Mouse (Mus musculus) left cerebral cortex, postnatal 14 days (tissue): ENCODE measurements around the gene Cblb. TPM values are rescaled to one million over a fixed set of nuclear protein-coding genes. Genes with fewer than 3 reads are reported as not detected.

Experiments
- DNase-seq, 2 experiments: peaks; one replicate each; pipeline ENCODE4 v3.0.0; 2021 to 2022; ENCODE audit warnings: low spot score in 2 of 2, mixed read lengths in 1 of 2
- intact Hi-C: fragments of 180-260 bp; cut with DNase I; formaldehyde crosslinking; loops from one replicate; pipeline ENCODE4 v1.15.1; 2025
- total RNA-seq, 2 experiments: library from RNA; stranded (reverse); gene quantifications; 2 replicates each; pipeline ENCODE4 v1.2.3; 2021

The Cblb gene
- total RNA-seq, 2 experiments from 2014 or later: 20.2 TPM

DNA sequence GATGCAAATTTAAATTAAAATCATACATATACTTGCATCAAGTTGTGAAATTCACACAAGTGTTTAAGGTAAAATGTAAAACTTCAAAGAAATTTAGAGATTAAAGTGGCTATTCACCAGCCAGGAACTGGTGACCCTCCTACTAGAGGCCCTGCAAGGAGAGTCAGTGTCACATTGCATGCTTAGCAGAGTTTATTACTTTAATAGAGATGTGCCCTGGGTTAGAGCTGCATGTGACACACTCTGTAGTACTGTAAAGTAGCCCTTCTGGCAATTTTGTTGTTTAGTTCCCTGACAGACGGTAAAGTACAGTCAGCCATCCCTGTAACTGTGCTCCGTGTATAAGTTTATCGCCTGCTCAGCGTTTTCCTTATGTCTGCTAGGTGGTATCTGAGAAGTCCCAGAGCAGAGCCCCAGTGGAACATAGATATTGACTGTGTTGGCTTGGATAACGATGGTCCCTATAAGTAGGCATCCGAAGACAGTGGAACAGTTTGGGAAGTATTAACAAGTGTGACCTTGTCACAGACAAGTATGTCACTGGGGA is 129.0 kb downstream of the Cblb start:
- intact Hi-C loops: no loop called here
- no peak for DNase-seq

DNA sequence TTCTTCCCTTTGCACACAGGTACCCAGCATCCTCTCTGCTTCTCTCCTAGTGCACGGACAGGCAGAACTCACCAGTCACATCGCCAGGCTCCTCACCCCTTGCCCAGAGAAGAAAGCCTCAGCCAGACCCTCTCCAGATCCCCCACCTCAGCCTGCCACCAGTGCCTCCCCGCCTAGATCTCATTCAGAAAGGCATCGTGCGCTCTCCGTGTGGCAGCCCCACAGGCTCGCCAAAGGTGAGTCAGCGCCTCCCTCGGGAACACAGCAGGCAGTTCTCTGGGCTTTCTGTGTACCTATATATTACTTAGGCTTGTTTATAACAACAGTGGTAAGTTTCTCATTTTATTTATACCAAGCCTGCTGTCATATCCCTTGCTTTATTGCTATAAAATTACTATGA is 133.2 kb downstream of the Cblb start:
- intact Hi-C loops: no loop called here
- DNase-seq: no peak

DNA sequence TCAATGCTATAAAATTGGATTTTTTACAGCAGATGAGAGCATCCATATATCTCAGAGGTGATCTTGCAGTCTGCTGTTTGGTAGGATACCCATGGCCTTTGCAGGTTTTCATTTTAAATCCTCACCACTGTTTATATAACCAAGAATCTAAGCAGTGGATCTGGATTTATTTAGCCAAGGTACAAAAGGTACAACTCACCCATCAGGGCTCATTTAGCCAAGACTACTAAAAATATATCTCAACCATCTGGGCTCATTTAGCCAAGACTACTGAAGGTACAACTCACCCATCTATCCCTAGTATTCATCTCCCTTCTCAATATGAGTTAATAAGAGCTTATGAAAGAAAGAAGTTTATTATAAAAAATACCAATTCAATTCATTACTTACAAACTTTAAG is 142.2 kb downstream of the Cblb start:
- no peak for DNase-seq
- intact Hi-C loops: no loop called here

DNA sequence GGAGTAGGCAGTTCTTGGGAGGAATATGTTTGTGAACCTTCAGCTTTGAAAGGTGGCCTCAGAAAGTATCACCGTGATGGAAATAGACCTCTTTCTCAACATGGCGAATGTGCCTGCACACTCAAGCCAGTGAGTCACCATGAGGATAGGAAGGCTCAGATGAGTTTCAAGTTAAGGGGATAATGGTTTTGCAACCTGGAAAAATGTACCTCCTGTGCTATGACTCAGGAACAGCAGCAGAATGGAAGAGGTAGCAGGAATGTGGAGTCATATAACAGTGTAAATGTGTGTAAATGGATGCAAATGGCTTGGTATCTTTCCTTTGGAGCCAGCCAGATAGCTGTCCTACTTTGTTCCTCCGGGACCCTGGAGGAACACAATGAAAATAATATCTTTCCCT is 148.8 kb downstream of the Cblb start:
- intact Hi-C loops: loop anchor here (5.0 kb wide), 1 partner anchor 863 kb away; no protein-coding TSS in a partner anchor
- DNase-seq: no peak

DNA sequence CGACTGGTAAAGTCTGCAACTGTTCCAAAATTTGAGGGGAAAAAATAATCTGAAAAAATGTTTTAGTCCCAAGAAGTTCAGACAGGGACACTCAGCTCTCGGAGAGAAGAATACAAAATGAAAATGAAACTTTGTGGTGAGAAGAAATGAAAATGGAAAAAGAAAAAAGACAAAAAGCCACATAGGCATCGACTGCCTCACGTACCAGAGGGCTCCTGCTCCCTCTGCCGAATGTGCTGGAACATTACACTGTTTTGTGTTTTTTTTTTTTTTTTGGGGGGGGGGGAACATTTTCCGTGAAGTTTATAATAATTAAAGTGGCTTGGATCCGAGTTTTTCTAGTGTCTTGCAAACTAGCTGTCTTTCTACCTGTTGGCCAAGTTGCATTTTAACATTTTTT is 151.0 kb downstream of the Cblb start:
- DNase-seq: no peak
- intact Hi-C loops: loop anchor here (5.0 kb wide), 1 partner anchor 865 kb away; no protein-coding TSS in a partner anchor

DNA sequence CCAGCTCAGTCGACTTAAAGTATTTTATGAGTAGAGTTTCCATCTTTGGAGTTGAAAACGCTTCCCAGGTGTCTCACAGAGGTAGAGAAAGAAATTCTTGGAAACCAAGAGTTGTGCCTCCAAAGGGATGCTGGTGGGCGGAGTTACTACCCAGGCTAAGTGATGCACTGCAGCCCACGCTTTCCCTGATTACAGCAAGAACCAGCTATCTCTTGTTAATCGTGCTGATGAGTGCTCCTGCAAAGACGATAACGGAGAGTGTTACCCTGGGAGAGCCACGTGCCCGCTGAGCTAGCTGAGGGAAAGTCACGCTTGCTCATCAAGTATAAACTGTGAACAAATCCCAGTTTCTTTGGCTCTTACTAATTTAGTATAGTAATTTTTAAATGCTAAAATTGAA is 153.3 kb downstream of the Cblb start:
- peak; percentile 14 to 15 for DNase-seq
- intact Hi-C loops: loop anchor here (5.0 kb wide), 1 partner anchor 867 kb away; no protein-coding TSS in a partner anchor

DNA sequence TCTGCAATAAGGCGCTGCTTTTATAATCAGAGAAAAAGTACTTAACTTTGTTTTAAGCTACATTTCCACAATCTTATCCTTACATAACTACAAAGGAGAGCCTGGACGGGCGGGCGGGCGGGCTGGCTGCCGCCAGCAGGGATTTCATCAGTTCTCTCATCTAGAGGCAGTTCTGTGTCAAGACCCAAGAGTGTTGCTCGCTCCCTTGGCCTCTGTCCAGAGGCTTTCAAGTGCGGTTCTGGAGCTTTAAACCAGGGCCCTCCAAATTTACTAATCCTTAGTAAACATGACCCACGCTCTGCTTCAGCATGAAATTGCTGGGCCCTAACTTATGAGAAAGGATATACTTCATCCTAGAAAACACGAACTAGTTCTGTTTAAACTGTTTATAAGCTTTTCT is 155.7 kb downstream of the Cblb start:
- intact Hi-C loops: no loop called here

DNA sequence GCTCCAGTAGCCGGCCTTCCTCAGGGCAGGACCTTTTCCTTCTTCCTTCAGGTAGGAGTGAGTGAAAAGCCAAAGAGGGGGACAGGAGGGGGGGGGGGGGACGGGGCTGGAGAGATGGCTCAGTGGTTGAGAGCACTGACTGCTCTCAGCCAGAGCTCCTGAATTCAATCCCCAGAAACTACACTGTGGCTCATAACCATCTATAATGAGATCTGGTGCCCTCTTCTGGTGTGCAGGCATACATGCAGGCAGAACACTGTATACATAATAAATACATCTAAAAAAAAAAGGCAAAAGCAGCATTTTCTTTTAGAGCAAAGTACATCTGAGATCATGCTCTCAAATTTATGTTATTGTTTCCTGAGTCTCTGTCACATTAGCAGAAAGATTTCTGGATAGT is 158.1 kb downstream of the Cblb start:
- intact Hi-C loops: no loop called here
- no peak for DNase-seq

More for the DNA sequence above, 155.7 kb downstream of the Cblb start:
- no peak for DNase-seq

DNA sequence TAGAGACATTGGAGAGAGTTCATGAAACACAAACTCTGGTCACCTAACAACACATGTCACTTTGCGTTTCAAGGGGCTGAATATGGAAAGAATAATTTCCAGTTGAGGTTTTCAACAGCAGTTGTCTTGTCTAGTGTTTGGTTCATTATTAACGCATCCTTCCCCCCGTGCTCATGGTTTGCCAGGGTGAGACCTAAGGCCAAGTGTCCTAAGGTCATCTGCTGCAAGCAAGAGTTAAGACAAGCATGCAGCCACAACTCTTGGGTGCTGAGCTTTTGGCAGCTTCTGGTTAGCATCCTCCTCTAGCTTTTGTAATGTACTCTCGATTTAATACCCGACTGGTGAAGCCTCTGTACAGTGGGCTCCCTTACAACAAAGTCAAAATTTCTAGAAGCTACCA is 159.7 kb downstream of the Cblb start:
- intact Hi-C loops: no loop called here
- DNase-seq: no peak

DNA sequence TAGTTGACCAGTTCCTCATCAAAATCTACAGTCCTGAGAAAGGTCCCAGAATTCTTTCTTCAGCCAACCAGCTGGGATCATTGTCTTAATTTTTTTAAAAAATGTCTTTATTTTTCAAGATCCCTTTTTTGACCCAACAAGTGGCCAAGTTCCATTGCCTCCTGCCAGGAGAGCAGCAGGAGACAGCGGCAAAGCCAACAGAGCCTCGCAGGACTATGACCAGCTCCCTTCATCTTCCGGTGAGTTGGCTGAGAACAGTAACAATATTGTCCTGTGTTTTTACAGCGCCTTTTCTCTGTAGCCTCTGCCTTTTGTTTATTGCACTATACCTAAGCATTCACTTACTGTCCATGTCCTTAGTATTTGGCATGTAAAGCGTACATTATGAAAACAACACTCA is 163.0 kb downstream of the Cblb start:
- DNase-seq: no peak
- intact Hi-C loops: no loop called here

DNA sequence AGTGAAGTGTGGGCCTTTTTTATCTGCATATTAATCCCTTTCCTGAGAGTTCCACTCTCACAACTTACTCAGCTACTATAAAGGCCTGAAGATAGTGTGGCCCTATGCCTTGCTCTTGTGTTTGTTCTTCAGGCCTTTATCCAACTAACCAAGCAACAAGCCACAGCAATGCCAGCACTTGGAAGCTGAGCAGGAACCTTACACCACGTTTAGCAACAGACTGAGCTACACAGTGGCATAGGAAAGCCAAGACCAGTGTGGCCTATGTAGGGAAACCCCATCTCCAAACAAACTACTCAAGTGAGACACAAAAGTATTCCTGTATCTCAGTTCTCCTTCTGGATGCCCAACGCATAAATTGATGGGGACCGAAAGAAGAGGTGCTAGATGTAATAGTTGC is 163.8 kb downstream of the Cblb start:
- intact Hi-C loops: no loop called here
- DNase-seq: no peak

DNA sequence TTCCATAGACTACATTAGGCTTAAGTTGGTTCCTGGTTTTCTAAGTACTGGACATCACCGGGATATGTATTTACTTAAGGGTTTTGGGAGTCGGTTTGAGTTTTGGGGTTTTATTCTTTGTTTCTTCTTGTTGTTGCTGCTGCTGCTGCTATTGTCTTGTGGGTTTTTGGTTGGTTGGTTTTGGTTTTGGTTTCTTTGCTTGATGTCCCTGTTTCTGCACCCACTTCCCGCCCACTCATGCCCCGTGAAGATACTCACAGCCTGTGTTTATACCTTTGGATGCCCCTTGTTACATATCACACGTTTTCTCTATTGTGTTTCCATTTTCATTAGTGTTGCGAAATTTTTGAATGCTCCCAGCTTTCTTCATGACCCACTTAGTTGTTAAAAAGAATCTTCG is 169.1 kb downstream of the Cblb start:
- DNase-seq: no peak
- intact Hi-C loops: no loop called here

DNA sequence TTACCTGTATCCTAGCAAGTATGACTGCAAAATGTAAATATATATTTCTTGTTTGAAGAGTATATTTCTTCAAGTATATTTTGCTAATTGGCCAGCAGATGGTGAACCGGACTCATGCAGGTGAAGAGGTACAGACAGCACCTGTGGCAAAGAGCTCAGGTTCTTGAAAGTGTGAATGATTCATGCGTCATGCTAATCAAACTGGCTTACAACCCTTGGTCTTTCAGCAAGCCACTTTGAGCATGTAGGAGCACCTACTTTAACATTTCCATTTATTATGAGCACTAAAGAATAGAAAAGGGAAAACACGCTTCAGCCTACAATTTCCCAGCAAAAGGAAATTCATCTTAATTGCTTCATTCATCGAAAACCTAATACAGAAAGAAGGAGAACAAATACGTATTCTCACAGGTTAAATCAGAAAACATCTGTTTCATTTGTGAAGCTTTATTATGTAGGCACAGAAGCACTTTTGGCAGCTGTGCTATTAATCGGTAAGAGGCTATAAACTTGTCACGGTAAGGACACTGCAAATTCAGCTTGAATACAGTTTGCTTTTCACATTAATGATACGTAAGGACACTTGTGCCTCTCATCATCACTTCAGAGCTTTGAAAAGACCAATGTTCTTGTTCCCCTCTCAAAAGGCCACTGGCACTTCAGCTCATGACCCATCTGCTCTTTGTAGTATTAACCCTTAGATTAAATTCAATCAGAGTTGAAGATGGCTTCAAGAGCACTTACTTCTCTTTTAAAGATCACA is 180.0 kb downstream of the Cblb start:
- intact Hi-C loops: no loop called here

DNA sequence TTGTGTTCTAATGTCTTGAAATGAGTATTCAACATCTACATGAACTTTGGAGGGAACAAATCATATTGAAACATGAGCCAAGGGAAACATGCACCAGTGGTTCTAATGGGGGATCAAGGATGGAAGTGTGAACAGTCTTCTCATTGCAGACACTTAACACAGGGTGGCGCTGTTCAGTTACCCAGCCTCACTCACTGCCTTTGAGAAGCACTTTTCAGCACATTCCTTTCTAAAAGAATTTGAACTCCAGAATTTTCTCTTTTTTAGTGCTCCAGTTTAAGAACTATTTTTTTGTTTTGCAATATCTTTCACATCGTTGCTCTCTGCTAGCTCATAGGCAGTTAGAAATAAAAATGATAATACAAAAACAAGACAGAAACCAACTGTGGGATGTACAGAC is 188.0 kb downstream of the Cblb start:
- peak; percentile 20 to 45 for DNase-seq
- intact Hi-C loops: no loop called here

More for the DNA sequence above, 180.0 kb downstream of the Cblb start:
- no peak for DNase-seq

DNA sequence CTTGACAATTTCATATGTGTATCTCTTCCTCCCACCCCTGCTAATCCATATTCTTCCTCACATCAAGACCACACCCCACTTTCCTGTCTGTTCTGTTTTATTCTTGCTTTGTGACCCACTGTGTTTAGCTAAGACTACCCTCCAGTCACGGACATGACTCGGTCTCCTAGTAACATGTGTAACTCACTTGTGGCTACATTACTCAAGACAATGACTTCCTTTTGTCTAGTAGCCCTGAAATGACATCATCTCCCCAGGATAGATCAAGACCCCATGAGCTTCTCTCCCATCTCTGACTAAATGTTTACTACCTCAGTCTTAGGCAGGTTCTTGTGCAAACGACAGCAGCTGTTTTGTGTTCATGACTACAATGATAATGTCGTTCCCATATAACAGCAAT is 191.9 kb downstream of the Cblb start:
- no peak for DNase-seq
- intact Hi-C loops: no loop called here

DNA sequence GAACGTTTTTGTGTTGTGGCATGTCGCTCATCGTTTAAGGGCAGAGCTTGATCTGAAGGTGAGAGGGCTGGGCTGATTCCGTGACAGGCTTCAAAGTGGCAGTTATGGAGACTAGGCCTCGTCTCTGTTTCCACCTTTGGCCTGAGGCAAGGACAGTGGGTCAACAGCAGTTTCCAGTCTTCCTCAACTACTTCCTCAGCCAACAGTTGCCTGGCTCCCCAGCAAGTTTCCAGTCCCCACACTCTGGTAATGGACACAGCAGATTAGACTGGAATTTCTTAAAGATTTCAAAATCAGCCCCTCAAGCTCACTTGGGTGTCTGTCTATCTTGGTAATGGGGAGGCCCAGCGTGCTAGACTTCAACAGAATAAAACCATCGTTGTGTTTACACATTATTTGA is 198.4 kb downstream of the Cblb start:
- intact Hi-C loops: no loop called here
- no peak for DNase-seq

DNA sequence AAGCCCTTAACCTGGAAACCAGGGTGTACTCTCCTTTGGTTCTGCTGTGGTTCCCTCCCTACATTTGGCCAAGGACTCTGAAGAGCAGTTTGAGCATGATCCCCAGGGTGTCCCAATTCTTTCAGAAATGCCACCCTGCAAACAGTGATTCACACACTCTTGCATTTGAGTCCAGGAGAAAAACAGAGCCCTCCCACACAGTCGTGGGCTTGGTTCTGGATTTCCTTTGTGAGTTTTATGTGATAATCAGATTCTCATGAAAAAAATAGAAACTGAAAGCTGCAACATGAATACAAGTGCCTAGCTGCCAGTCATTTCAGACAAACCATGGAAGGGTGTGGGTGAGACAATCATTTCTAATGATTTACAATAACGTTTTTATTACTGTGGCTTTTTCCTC is 198.9 kb downstream of the Cblb start:
- intact Hi-C loops: no loop called here

DNA sequence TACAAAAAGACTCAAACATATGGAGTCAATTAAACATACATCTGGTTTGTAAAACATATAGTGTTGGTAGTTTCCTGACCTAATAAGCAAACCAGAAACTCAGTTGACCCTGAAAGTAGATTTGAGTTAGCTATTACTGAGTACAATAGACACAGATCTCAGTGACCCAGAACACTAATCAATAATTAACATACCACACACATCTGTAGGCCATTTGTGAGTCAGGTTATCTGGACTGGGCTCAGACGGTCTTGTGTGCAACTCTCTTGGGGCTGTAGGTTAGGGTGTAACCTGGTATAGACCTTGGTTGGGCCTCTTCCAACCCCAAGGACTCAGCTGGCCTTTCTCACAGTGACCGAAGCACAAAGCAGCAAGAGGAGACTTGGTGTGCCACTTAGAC is 211.1 kb downstream of the Cblb start:
- no peak for DNase-seq
- intact Hi-C loops: no loop called here

More for the DNA sequence above, 198.9 kb downstream of the Cblb start:
- DNase-seq: peak in 1 of 2 experiments; percentile 42

DNA sequence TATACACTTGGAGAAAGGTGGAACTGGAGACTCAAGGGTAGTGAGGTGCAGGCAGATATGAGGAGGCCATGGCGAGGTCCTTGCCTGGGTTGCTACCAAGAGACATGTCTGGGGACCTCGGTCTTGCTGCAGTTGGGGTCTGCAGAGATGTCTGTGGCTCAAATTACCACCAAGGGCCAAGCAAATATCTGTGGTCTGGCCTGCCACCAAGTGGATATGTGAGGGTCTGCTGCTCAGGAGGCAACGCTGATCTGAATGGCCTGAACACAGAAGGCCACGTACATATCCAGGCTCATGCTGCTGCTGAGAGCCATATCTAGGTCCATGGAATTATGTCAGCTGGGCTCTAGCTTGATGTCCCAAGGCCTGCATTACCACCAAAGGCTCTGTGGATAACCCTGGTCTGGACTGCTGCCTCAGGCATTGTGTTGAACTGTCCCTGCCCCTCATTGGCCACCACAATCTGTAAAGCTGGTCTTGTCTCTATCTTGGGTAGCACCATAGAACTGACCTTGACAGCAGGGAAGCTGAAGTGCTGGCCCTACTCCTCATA is 212.5 kb downstream of the Cblb start:
- intact Hi-C loops: no loop called here
- DNase-seq: no peak

DNA sequence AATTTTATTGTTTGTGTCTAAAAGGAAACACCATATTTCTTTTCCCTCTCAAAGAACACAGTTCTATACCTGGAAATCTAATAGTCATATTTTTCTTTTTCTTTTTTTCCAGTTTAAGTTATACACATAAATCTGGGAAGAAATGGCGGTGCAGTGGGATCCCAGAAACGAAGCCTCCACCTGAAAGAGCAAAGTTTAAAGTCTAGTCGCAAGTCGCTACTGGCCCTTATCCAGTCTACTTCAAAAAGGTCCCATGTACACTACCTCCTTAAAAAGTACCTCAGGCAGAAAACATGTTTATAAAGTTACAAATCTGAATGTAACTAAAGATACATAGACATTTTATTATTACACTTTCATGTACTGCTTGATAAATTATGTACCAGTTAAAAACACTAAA is 219.2 kb downstream of the Cblb start:
- no peak for DNase-seq
- intact Hi-C loops: no loop called here

DNA sequence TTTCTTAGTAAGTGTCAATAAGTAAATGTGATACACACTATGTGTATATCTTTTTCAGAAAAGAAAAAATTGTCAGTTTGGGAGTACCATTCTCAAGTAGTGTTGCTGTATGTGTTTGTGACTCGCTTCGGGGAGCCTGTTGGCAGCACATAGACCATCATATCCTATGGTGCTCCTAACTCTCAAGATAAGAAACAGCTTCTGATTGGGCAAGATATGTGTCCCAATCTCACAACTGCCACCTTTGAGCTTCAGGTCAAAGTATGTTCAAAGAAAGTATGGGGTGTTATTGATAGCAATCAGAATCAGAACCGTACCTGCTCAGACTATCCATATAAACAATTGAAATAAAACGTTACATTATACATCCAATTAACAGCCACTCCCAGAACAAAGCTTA is 219.9 kb downstream of the Cblb start:
- intact Hi-C loops: no loop called here

More for the DNA sequence above, 219.9 kb downstream of the Cblb start:
- no peak for DNase-seq
